Mouse (Mus musculus) spleen, adult 2 months (tissue): ENCODE data around the gene Pygl.

ENCODE experiments used
- CTCF ChIP-seq: fragments of 200-500 bp; IDR thresholded peaks from 2 replicates; pipeline ENCODE4 v1.5.1; 2011; ENCODE audit warnings: mild to moderate bottlenecking, inconsistent platforms; ENCODE audit not compliant: insufficient read depth, insufficient read length, insufficient replicate concordance; ENCODE audit errors: extremely low read depth
- POLR2A ChIP-seq: fragments of 200-500 bp; IDR thresholded peaks from 2 replicates; pipeline ENCODE4 v1.6.1; 2011; ENCODE audit warnings: low read depth, low read length, inconsistent platforms

DNA sequence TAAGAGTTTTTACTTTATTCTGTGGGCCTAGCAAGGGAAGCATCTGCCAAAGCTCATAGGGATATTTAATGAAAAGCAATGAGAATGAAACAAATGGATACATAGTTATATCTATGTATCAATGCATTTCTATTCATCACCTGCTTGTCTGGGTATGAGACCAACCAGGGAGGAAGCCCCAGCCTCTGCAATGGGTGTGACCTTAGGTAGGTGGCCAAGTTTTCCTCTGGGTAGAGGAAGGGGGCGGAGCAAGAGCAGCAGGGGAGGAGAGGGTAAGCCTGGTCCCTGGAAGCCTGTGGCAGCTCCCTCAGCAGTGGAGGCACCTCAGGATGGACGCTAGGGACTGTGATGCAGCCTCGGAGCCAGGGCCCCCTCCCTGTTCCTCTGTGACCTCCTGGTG lies 77.4 kb downstream of the Pygl start, which contains the start of gene Abhd12b:
- TF ChIP-seq POLR2A: no peak
- no peak for TF ChIP-seq CTCF
